Mouse (Mus musculus) midbrain, postnatal 0 days (tissue): ENCODE measurements around the gene Nr1d1. TPM values are rescaled to one million over a fixed set of nuclear protein-coding genes. Genes with fewer than 3 reads are reported as not detected.
"Not testable (repeated sequence)": the region's sequence is repeated elsewhere in the genome, so short reads cannot be mapped to it uniquely, and the experiment has no call there.

ENCODE experiments used
- ATAC-seq: fragments of 200-750 bp; cut with Nextera tagmentation; 2 replicates; pipeline ENCODE4 v1.8.0; 2017; ENCODE audit warnings: moderate number of reproducible peaks, mild to moderate bottlenecking, moderate TSS enrichment, moderate library complexity; ENCODE audit not compliant: low FRiP score
- DNase-seq: peaks from one replicate; pipeline ENCODE4 v3.0.0-alpha.2; 2015; ENCODE audit warnings: low spot score
- H3K27ac ChIP-seq: fragments of 300-500 bp; sonication (generic); 2 replicates; pipeline ENCODE4 v1.5.1; 2014; ENCODE audit warnings: low read depth, mild to moderate bottlenecking, low read length, mixed read lengths
- H3K27me3 ChIP-seq: fragments of 300-500 bp; sonication (generic); 2 replicates; pipeline ENCODE4 v1.6.1; 2014; ENCODE audit warnings: low read length, control low read depth, mixed read lengths; ENCODE audit not compliant: insufficient read depth
- H3K36me3 ChIP-seq: fragments of 300-500 bp; sonication (generic); 2 replicates; pipeline ENCODE4 v1.6.1; 2014; ENCODE audit warnings: low read length, control low read depth, mixed read lengths; ENCODE audit not compliant: insufficient read depth
- H3K4me1 ChIP-seq: fragments of 300-500 bp; sonication (generic); 2 replicates; pipeline ENCODE4 v1.6.1; 2014; ENCODE audit warnings: mild to moderate bottlenecking, control low read depth, antibody characterized with exemption, low read length, mixed read lengths; ENCODE audit not compliant: insufficient read depth
- H3K4me2 ChIP-seq: fragments of 300-500 bp; sonication (generic); 2 replicates; pipeline ENCODE4 v1.6.1; 2014; ENCODE audit warnings: low read depth, mild to moderate bottlenecking, low read length, mixed read lengths; ENCODE audit not compliant: poor library complexity, severe bottlenecking
- H3K4me3 ChIP-seq: fragments of 300-500 bp; sonication (generic); 2 replicates; pipeline ENCODE4 v1.5.1; 2014; ENCODE audit warnings: low read depth, mild to moderate bottlenecking, low read length, moderate library complexity
- H3K9ac ChIP-seq: fragments of 300-500 bp; sonication (generic); replicated peaks from 2 replicates; pipeline ENCODE4 v1.6.1; 2014; ENCODE audit warnings: mild to moderate bottlenecking, low read length, moderate library complexity, mixed read lengths; ENCODE audit not compliant: poor library complexity, severe bottlenecking
- H3K9me3 ChIP-seq: fragments of 300-500 bp; sonication (generic); 2 replicates; pipeline ENCODE4 v1.6.1; 2016; ENCODE audit warnings: low read length, control low read depth
- CTCF ChIP-seq: IDR thresholded peaks from 2 replicates; pipeline ENCODE4 v1.5.1; 2016; ENCODE audit warnings: antibody characterized with exemption, mild to moderate bottlenecking
- WGBS: fragments of 180-500 bp; shearing (Covaris S2); extraction: QIAGEN DNeasy Blood & Tissue Kit; methylation state at CpG from one replicate; pipeline ENCODE4 v1.1.7; 2014; 5-methylcytosine and 5-hydroxymethylcytosine counted together
- polyA plus RNA-seq: library from polyadenylated mRNA; unstranded; fragments of >200 nt; fragmentation: Nextera tagmentation; extraction: Ambion mirVana; gene quantifications from 2 replicates; pipeline ENCODE4 v1.2.1, GENCODE M21; 2015
- total RNA-seq: library from RNA; depleted of rRNA; stranded (reverse); fragments of >200 nt; gene quantifications from 2 replicates; pipeline ENCODE4 v1.2.3, GENCODE M21; 2014

Gene Nr1d1
- total and polyA plus RNA-seq, 2 experiments from 2014 or later: 11.0 to 14.3 TPM

- Histone ChIP-seq H3K27ac (peak within 1 kb of the TSS; percentile 99), H3K4me2 (peak within 1 kb of the TSS; percentile 94), H3K27me3 (no peaks in the 10 kb centered on the region), H3K36me3 (no peaks in the 10 kb centered on the region), H3K4me1 (peaks cover 24% of the 10 kb centered on the region), H3K9ac (peak within 1 kb of the TSS; percentile 99), H3K9me3 (no peaks in the 10 kb centered on the region), H3K4me3 (peak within 1 kb of the TSS; percentile 79)
- TF ChIP-seq CTCF: no peak
- WGBS: under 1% methylated on average over 22 of the region's 22 CpGs
- DNase-seq: peak; percentile 83
- ATAC-seq: peak; percentile 45; the same call in 1 of the 2 replicates
These were observed 34.6 kb downstream of the Nr1d1 start, which contains the start of gene Thra for GRCm38 (mm10) chr11:98740393-98741050. TSS of gene Thra (plus strand) at chr11:98740638.

GRCm38 (mm10) chr11:98740026-98740392 lies 35.1 kb downstream of the Nr1d1 start:
- no peaks in the 10 kb centered on the region for H3K36me3 ChIP-seq

GRCm38 (mm10) chr11:98738925-98739324 lies 36.2 kb downstream of the Nr1d1 start:
- no peak for ATAC-seq
- Histone ChIP-seq H3K9ac (no peak overlapping the region), H3K27ac (peak overlapping the region; percentile 64), H3K9me3 (no peaks in the 10 kb centered on the region), H3K4me3 (no peak overlapping the region), H3K36me3 (no peaks in the 10 kb centered on the region), H3K4me2 (peak overlapping the region; percentile 34), H3K27me3 (no peaks in the 10 kb centered on the region), H3K4me1 (peaks cover 10% of the 10 kb centered on the region)
- TF ChIP-seq CTCF: no peak
- DNase-seq: no peak
- 57% methylated on average over 7 of the region's 9 CpGs for whole genome bisulfite sequencing

More at GRCm38 (mm10) chr11:98740026-98740392, 35.1 kb downstream of the Nr1d1 start:
- ATAC-seq: no peak
- DNase-seq: peak; percentile 74
- H3K4me1 ChIP-seq: peaks cover 20% of the 10 kb centered on the region
- H3K9me3 ChIP-seq: no peaks in the 10 kb centered on the region
- peak overlapping the region; percentile 99 for H3K27ac ChIP-seq
- peak overlapping the region; percentile 99 for H3K9ac ChIP-seq
- no peaks in the 10 kb centered on the region for H3K27me3 ChIP-seq
- peak overlapping the region; percentile 79 for H3K4me3 ChIP-seq
- WGBS: 6% methylated on average over 8 of the region's 8 CpGs
- no peak for TF ChIP-seq CTCF
- H3K4me2 ChIP-seq: peak overlapping the region; percentile 94

GRCm38 (mm10) chr11:98738428-98738911 lies 36.7 kb downstream of the Nr1d1 start:
- Histone ChIP-seq H3K4me2 (peak overlapping the region; percentile 34), H3K27me3 (no peaks in the 10 kb centered on the region), H3K9me3 (no peaks in the 10 kb centered on the region), H3K4me1 (peaks cover 9% of the 10 kb centered on the region), H3K36me3 (no peaks in the 10 kb centered on the region), H3K27ac (peak overlapping the region; percentile 64), H3K9ac (no peak overlapping the region), H3K4me3 (no peak overlapping the region)
- peak; percentile 85 for DNase-seq
- TF ChIP-seq CTCF: no peak
- WGBS: 12% methylated on average over 4 of the region's 4 CpGs
- ATAC-seq: 0 out of 2 replicates have a peak, but pooled peaks have one; percentile 18

- H3K4me3 ChIP-seq, H3K4me2 ChIP-seq, H3K27ac ChIP-seq, H3K27me3 ChIP-seq, H3K9ac ChIP-seq, H3K4me1 ChIP-seq, H3K9me3 ChIP-seq, ATAC-seq, DNase-seq, H3K36me3 ChIP-seq: not testable (repeated sequence)
- WGBS: 97% methylated on average over 2 of the region's 2 CpGs
These were observed 37.9 kb downstream of the Nr1d1 start for GRCm38 (mm10) chr11:98737220-98737619.

GRCm38 (mm10) chr11:98736176-98736575 lies 39.0 kb downstream of the Nr1d1 start:
- no peak for TF ChIP-seq CTCF
- H3K4me1 ChIP-seq: peaks cover 9% of the 10 kb centered on the region
- ATAC-seq: no peak
- no peaks in the 10 kb centered on the region for H3K9me3 ChIP-seq
- H3K27ac ChIP-seq: no peak overlapping the region
- no peaks in the 10 kb centered on the region for H3K27me3 ChIP-seq
- no peak overlapping the region for H3K4me2 ChIP-seq
- H3K9ac ChIP-seq: no peak overlapping the region
- 85% methylated on average over 1 of the region's 1 CpGs for WGBS
- H3K36me3 ChIP-seq: no peaks in the 10 kb centered on the region
- DNase-seq: no peak
- H3K4me3 ChIP-seq: no peak overlapping the region
